Mouse (Mus musculus): ENCODE measurements around the gene Slc9a4. TPM values are rescaled to one million over a fixed set of nuclear protein-coding genes. Genes with fewer than 3 reads are reported as not detected.

Gene Slc9a4
- polyA plus RNA-seq, 1 experiment: 2.3 TPM

GRCm38 (mm10) chr1:40670025-40670424 lies 90.1 kb downstream of the Slc9a4 start:
- Histone ChIP-seq H3K36me3 (ENCODE audit: control insufficient read depth, insufficient read depth, low read length) (no peaks in the 10 kb centered on the region), H3K27ac (ENCODE audit: control insufficient read depth, insufficient read depth, low read depth, low read length) (no peak overlapping the region), H3K4me3 (ENCODE audit: control insufficient read depth, low read depth, low read length) (no peak overlapping the region), H3K4me1 (ENCODE audit: control insufficient read depth, insufficient read depth, low read length) (no peaks in the 10 kb centered on the region), H3K27me3 (ENCODE audit: control insufficient read depth, insufficient read depth, low read length) (no peaks in the 10 kb centered on the region)
- TF ChIP-seq CTCF (IDR thresholded peaks at IDR 0.05; ENCODE audit: control insufficient read depth, insufficient read depth, insufficient replicate concordance, low read depth, low read length) (no peak), POLR2A (IDR thresholded peaks at IDR 0.05; ENCODE audit: control insufficient read depth, low read depth, low read length) (no peak)

GRCm38 (mm10) chr1:40671490-40671889 lies 91.6 kb downstream of the Slc9a4 start:
- Histone ChIP-seq H3K4me3 (ENCODE audit: control insufficient read depth, low read depth, low read length) (no peak overlapping the region), H3K4me1 (ENCODE audit: control insufficient read depth, insufficient read depth, low read length) (no peaks in the 10 kb centered on the region), H3K36me3 (ENCODE audit: control insufficient read depth, insufficient read depth, low read length) (no peaks in the 10 kb centered on the region), H3K27ac (ENCODE audit: control insufficient read depth, insufficient read depth, low read depth, low read length) (no peak overlapping the region), H3K27me3 (ENCODE audit: control insufficient read depth, insufficient read depth, low read length) (no peaks in the 10 kb centered on the region)
- TF ChIP-seq CTCF (IDR thresholded peaks at IDR 0.05; ENCODE audit: control insufficient read depth, insufficient read depth, insufficient replicate concordance, low read depth, low read length) (no peak), POLR2A (IDR thresholded peaks at IDR 0.05; ENCODE audit: control insufficient read depth, low read depth, low read length) (no peak)

- Histone ChIP-seq H3K27ac (ENCODE audit: control insufficient read depth, insufficient read depth, low read depth, low read length) (no peak overlapping the region), H3K4me3 (ENCODE audit: control insufficient read depth, low read depth, low read length) (no peak overlapping the region), H3K27me3 (ENCODE audit: control insufficient read depth, insufficient read depth, low read length) (no peaks in the 10 kb centered on the region), H3K36me3 (ENCODE audit: control insufficient read depth, insufficient read depth, low read length) (no peaks in the 10 kb centered on the region), H3K4me1 (ENCODE audit: control insufficient read depth, insufficient read depth, low read length) (peaks cover 3% of the 10 kb centered on the region)
- TF ChIP-seq POLR2A (IDR thresholded peaks at IDR 0.05; ENCODE audit: control insufficient read depth, low read depth, low read length): no peak
- TF ChIP-seq CTCF (IDR thresholded peaks at IDR 0.05; ENCODE audit: control insufficient read depth, insufficient read depth, insufficient replicate concordance, low read depth, low read length): no peak; the same call in 1 of the 2 replicates
These were observed 97.4 kb downstream of the Slc9a4 start for GRCm38 (mm10) chr1:40677306-40677705.

Other genes with a start within 250 kb of the Slc9a4 start
- 0.04 and 0.08 TPM in 2 replicates for gene Il1rl1, start 150.5 kb upstream of the Slc9a4 start, polyA plus RNA-seq (2012; rRNA removed)
- 0.12 and 0.13 TPM in 2 replicates for gene Il18r1, start 114.5 kb upstream of the Slc9a4 start, polyA plus RNA-seq (2012; rRNA removed)
- gene Il18rap, start 64.7 kb upstream of the Slc9a4 start, polyA plus RNA-seq (2012; rRNA removed): not detected in 2 replicates
- gene Slc9a2, start 100.5 kb downstream of the Slc9a4 start, polyA plus RNA-seq (2012; rRNA removed): 4.9 and 6.2 TPM in 2 replicates
- 11.4 and 11.9 TPM in 2 replicates for gene Mfsd9, start 210.6 kb downstream of the Slc9a4 start, polyA plus RNA-seq (2012; rRNA removed)
- gene Tmem182, start 225.5 kb downstream of the Slc9a4 start, polyA plus RNA-seq (2012; rRNA removed): 0.23 TPM in 2 replicates